Mouse (Mus musculus) myocyte (in vitro differentiated cells): Measurements from ENCODE around the gene Tmem132d.

Experiments
- CEBPB ChIP-seq: IDR thresholded peaks from 2 replicates; pipeline ENCODE4 v1.6.1; 2011; ENCODE audit warnings: mild to moderate bottlenecking, moderate library complexity; ENCODE audit not compliant: poor library complexity, insufficient read depth, severe bottlenecking
- E2F4 ChIP-seq: IDR thresholded peaks from one replicate; pipeline ENCODE4 v1.6.1; 2011; ENCODE audit warnings: mild to moderate bottlenecking, control low read depth, moderate library complexity; ENCODE audit not compliant: insufficient read depth
- MAX ChIP-seq: IDR thresholded peaks from one replicate; pipeline ENCODE4 v1.6.1; 2011; ENCODE audit warnings: low read depth, mild to moderate bottlenecking, control low read depth
- MYOG ChIP-seq, 3 experiments: IDR thresholded peaks; one replicate each; pipeline ENCODE4 v1.6.1; 2011; ENCODE audit warnings: control low read depth in 2 of 3, low read depth in 2 of 3, mild to moderate bottlenecking in 2 of 3; ENCODE audit not compliant: insufficient read length in 2 of 3, control insufficient read depth in 1 of 3, insufficient read depth in 1 of 3
- POLR2A ChIP-seq: IDR thresholded peaks from one replicate; pipeline ENCODE4 v1.6.1; 2011; ENCODE audit warnings: low read depth, mild to moderate bottlenecking, control low read depth, moderate library complexity; ENCODE audit not compliant: insufficient read length
- POLR2AphosphoS2 ChIP-seq: IDR thresholded peaks from one replicate; pipeline ENCODE4 v1.6.1; 2011; ENCODE audit warnings: low read depth, control low read depth; ENCODE audit not compliant: insufficient read length
- REST ChIP-seq: IDR thresholded peaks from one replicate; pipeline ENCODE4 v1.6.1; 2011; ENCODE audit warnings: mild to moderate bottlenecking, control low read depth, moderate library complexity; ENCODE audit not compliant: insufficient read depth, insufficient read length
- TCF12 ChIP-seq: IDR thresholded peaks from one replicate; pipeline ENCODE4 v1.6.1; 2011; ENCODE audit warnings: mild to moderate bottlenecking, control low read depth; ENCODE audit not compliant: poor library complexity, insufficient read depth, severe bottlenecking
- TCF3 ChIP-seq: IDR thresholded peaks from one replicate; pipeline ENCODE4 v1.6.1; 2011; ENCODE audit warnings: low read depth, control low read depth; ENCODE audit not compliant: insufficient read length
- USF1 ChIP-seq: IDR thresholded peaks from one replicate; pipeline ENCODE4 v1.6.1; 2011; ENCODE audit warnings: low read depth, mild to moderate bottlenecking, control low read depth, moderate library complexity

GRCm38 (mm10) chr5:127990826-127991225 is 442.1 kb downstream of the Tmem132d start:
- TF ChIP-seq POLR2A: no peak
- TF ChIP-seq USF1: no peak
- no peak for TF ChIP-seq POLR2AphosphoS2
- TF ChIP-seq E2F4: no peak
- no peak for TF ChIP-seq REST
- no peak for TF ChIP-seq MYOG (IDR thresholded peaks at IDR 0.05; ENCODE audit: control insufficient read depth in 1 of 3, insufficient read depth in 1 of 3, insufficient read length in 2 of 3, low read depth in 2 of 3)
- no peak for TF ChIP-seq CEBPB
- no peak for TF ChIP-seq TCF12
- no peak for TF ChIP-seq MAX
- TF ChIP-seq TCF3: no peak
